Mouse (Mus musculus) stomach, postnatal 0 days (tissue): ENCODE measurements around the gene Arf5. TPM values are rescaled to one million over a fixed set of nuclear protein-coding genes. Genes with fewer than 3 reads are reported as not detected.

Experiments
- ATAC-seq: fragments of 200-750 bp; cut with Nextera tagmentation; 2 replicates; pipeline ENCODE4 v1.8.0; 2017; ENCODE audit not compliant: low FRiP score, low TSS enrichment
- DNase-seq: peaks from one replicate; pipeline ENCODE4 v3.0.0-alpha.2; 2016; ENCODE audit warnings: low spot score
- H3K27ac ChIP-seq: fragments of 300-500 bp; sonication (generic); replicated peaks from 2 replicates; pipeline ENCODE4 v1.5.1; 2014; ENCODE audit warnings: mild to moderate bottlenecking, control low read depth
- H3K27me3 ChIP-seq: fragments of 300-500 bp; sonication (generic); 2 replicates; pipeline ENCODE4 v1.6.1; 2014; ENCODE audit warnings: low read length; ENCODE audit not compliant: control insufficient read depth, insufficient read depth
- H3K36me3 ChIP-seq: fragments of 300-500 bp; sonication (generic); 2 replicates; pipeline ENCODE4 v1.6.1; 2014; ENCODE audit warnings: low read length, mixed read lengths; ENCODE audit not compliant: control insufficient read depth, insufficient read depth
- H3K4me1 ChIP-seq: fragments of 300-500 bp; sonication (generic); replicated peaks from 2 replicates; pipeline ENCODE4 v1.6.1; 2014; ENCODE audit warnings: antibody characterized with exemption; ENCODE audit not compliant: control insufficient read depth, insufficient read depth
- H3K4me2 ChIP-seq: fragments of 300-500 bp; sonication (generic); replicated peaks from 2 replicates; pipeline ENCODE4 v1.6.1; 2014; ENCODE audit warnings: low read depth, mild to moderate bottlenecking, control low read depth, moderate library complexity
- H3K4me3 ChIP-seq: fragments of 300-500 bp; sonication (generic); 2 replicates; pipeline ENCODE4 v1.5.1; 2014; ENCODE audit warnings: low read depth, low read length, control low read depth
- H3K9ac ChIP-seq: fragments of 300-500 bp; sonication (generic); 2 replicates; pipeline ENCODE4 v1.6.1; 2014; ENCODE audit warnings: mild to moderate bottlenecking, low read length, control low read depth, mixed read lengths
- H3K9me3 ChIP-seq: fragments of 300-500 bp; sonication (generic); 2 replicates; pipeline ENCODE4 v1.6.1; 2016; ENCODE audit warnings: low read length; ENCODE audit not compliant: control insufficient read depth
- CTCF ChIP-seq: IDR thresholded peaks from 2 replicates; pipeline ENCODE4 v1.5.1; 2016; ENCODE audit warnings: antibody characterized with exemption, low read depth, mild to moderate bottlenecking, moderate library complexity
- EP300 ChIP-seq: optimal IDR thresholded peaks from 2 replicates; pipeline ENCODE3; 2016; ENCODE audit warnings: antibody characterized with exemption
- WGBS: fragments of 180-500 bp; shearing (Covaris S2); extraction: QIAGEN DNeasy Blood & Tissue Kit; methylation state at CpG from one replicate; pipeline ENCODE4 v1.1.7; 2014; 5-methylcytosine and 5-hydroxymethylcytosine counted together
- polyA plus RNA-seq: library from polyadenylated mRNA; unstranded; fragments of >200 nt; fragmentation: Nextera tagmentation; extraction: Ambion mirVana; gene quantifications from 2 replicates; pipeline ENCODE4 v1.2.1, GENCODE M21; 2015

Gene Arf5
- polyA plus RNA-seq, result 296 and 303 TPM in 2 replicates

DNA sequence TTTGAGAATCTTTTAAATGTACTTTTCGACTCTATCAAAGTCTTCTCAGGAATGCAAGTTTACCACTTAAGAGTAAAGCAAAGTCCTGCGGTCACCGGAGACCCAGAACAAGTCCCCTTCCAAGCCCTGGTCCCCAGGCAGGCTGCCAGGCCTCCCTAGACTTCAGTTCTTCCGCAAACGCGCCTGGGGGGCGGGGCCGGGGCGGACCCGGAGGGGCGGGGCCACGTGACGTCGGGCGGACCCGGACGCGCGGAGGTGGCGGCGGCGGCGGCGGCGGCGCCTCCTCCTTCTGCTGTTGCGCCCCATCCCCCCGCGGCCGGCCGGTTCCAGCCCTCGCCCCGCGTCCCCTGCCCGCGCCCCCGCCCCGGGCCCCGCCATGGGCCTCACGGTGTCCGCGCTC lies at the start of gene Arf5:
Gene Arf5, plus strand, starts transcription at position 248 of the 400 bp plus-strand sequence.
- H3K27ac ChIP-seq, result peak within 1 kb of the TSS; percentile 92
- H3K36me3 ChIP-seq, result peaks cover under 1% of the 10 kb centered on the region; the same call in 1 of the 2 replicates
- peaks cover 11% of the 10 kb centered on the region; the same call in 1 of the 2 replicates for H3K4me1 ChIP-seq
- TF ChIP-seq CTCF (no peak), EP300 (no peak)
- peak within 1 kb of the TSS; percentile 96 for H3K4me3 ChIP-seq
- ATAC-seq (peak; percentile 64), DNase-seq (peak; percentile 97)
- no peaks in the 10 kb centered on the region for H3K27me3 ChIP-seq
- H3K9ac ChIP-seq, result peak within 1 kb of the TSS; percentile 99
- WGBS, result under 1% methylated on average over 33 of the region's 42 CpGs
- no peaks in the 10 kb centered on the region for H3K9me3 ChIP-seq
- H3K4me2 ChIP-seq, result peak within 1 kb of the TSS; percentile 76

DNA sequence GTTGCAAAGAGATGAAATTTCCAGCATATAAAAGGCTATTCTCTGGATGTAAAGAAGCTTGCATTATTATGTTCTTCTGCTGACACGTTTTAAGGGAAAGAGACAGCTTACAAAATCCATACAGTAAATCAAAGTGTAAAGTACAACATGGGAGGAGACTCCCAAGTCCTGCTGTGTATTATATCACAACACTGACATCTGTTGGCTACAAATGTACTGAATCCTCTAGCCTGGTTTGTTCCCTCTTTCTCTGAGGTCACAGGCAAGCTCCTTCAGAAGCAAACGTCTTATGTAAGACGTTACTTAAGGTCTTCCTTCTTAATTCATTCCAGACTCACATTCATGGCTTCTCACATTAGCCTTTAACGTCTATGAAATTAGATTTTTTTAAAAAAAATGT lies 41.4 kb upstream of the Arf5 start:
- WGBS, result 39% methylated on average over 4 of the region's 4 CpGs

DNA sequence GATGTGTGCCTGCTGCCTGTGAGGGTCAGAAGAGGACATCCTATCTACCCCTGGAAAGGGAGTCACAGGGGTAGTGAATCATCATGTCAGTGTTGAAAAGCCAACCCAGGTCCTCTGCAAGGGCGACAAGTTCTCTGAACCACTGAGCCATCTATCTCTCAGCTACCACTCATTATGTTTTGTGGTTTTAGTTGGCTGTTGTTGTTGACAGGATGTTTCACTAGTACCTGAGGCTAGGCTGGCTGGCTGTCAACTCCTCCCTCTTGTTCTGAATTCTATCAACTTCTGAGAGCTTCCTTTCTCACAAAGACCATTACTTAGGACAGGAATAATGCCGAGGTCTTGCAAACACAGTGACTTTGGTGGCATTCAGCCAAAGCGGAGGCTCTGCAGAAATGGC lies 38.2 kb upstream of the Arf5 start:
- no peaks in the 10 kb centered on the region for H3K36me3 ChIP-seq
- WGBS, result 74% methylated on average over 3 of the region's 3 CpGs
- H3K9me3 ChIP-seq, result no peaks in the 10 kb centered on the region
- no peaks in the 10 kb centered on the region for H3K27me3 ChIP-seq
- no peaks in the 10 kb centered on the region for H3K4me1 ChIP-seq
- H3K9ac ChIP-seq, result no peak overlapping the region
- DNase-seq (no peak), ATAC-seq (no peak)
- H3K4me3 ChIP-seq, result no peak overlapping the region
- no peak for TF ChIP-seq EP300
- TF ChIP-seq CTCF, result no peak
- H3K27ac ChIP-seq, result no peak overlapping the region
- no peak overlapping the region for H3K4me2 ChIP-seq

More for the DNA sequence above, 41.4 kb upstream of the Arf5 start:
- Histone ChIP-seq H3K27ac (no peak overlapping the region), H3K36me3 (no peaks in the 10 kb centered on the region), H3K4me3 (no peak overlapping the region), H3K9me3 (no peaks in the 10 kb centered on the region), H3K27me3 (no peaks in the 10 kb centered on the region), H3K9ac (no peak overlapping the region), H3K4me2 (no peak overlapping the region), H3K4me1 (no peaks in the 10 kb centered on the region)
- ATAC-seq (no peak), DNase-seq (no peak)
- TF ChIP-seq EP300 (no peak), CTCF (peak; percentile 39)

DNA sequence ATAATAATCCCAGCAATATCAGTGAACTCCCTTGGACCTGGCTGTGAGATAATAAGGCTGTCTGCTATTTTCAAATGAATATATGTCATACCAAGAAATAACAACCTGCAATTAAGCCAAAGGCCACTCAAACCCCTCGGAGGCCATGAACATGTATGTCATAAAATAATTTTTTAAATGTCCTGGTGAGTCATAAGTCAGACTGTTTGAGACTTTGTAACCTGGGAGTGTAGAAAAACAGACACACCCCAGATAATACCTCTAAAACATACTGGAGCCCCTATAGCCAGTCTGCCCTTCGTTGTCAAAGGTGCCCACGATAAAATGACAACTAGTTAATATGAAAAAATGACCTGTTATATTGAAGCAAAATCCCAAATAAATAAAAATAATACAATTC lies 34.3 kb upstream of the Arf5 start:
- TF ChIP-seq CTCF, result no peak
- 48% methylated on average over 3 of the region's 3 CpGs for WGBS
- no peaks in the 10 kb centered on the region for H3K4me1 ChIP-seq
- no peaks in the 10 kb centered on the region for H3K9me3 ChIP-seq
- no peaks in the 10 kb centered on the region for H3K36me3 ChIP-seq
- no peak for ATAC-seq
- no peak overlapping the region for H3K4me2 ChIP-seq
- H3K27me3 ChIP-seq, result no peaks in the 10 kb centered on the region
- H3K9ac ChIP-seq, result no peak overlapping the region
- H3K27ac ChIP-seq, result no peak overlapping the region
- DNase-seq, result no peak
- H3K4me3 ChIP-seq, result no peak overlapping the region

DNA sequence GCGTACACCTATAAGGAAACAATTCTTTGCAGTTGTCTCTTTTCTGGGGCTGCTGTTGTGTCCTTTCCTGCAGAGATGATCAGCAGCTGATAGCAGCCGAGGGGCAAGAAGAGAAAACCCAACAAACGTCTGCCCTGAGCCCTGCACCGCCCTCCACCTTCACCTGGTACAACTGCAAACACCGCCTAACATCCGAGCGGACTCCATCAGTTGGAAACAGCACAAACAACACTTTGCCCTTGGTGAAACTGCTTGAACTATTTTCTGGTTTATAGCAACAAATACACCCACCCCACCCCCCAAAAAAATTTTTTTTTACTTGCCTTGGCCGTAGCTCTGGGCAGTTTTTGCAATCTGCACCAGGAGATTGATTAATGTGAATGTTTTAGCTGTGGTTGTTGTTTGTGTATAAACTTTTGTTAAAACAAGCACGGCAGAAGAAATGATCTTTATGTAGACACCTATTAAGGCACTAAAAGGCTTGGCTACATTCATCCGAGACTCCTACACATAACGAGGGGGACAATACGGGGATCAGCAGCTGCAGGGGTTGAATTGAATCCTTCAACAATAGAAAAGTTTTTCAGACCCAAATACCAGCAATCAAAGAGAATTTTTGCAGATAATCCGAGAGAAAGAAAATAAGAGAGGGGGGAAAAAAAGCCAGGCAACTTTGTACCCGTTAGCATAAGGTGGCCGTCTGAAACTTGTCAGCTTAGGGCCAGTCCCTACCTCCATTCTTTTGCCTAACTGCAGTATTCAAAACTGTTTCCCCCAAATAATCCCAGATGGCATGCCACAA lies 27.1 kb upstream of the Arf5 start:
- H3K9me3 ChIP-seq, result no peaks in the 10 kb centered on the region
- H3K4me1 ChIP-seq, result no peaks in the 10 kb centered on the region
- no peak overlapping the region for H3K27ac ChIP-seq
- ATAC-seq (no peak), DNase-seq (no peak)
- no peak overlapping the region for H3K9ac ChIP-seq
- H3K4me2 ChIP-seq, result peak overlapping the region; percentile 82; the same call in 1 of the 2 replicates
- WGBS, result 41% methylated on average over 15 of the region's 15 CpGs
- TF ChIP-seq EP300, result no peak
- TF ChIP-seq CTCF, result no peak
- peak overlapping the region; percentile 41; the same call in 1 of the 2 replicates for H3K4me3 ChIP-seq
- no peaks in the 10 kb centered on the region for H3K36me3 ChIP-seq
- H3K27me3 ChIP-seq, result no peaks in the 10 kb centered on the region; the same call in 1 of the 2 replicates

DNA sequence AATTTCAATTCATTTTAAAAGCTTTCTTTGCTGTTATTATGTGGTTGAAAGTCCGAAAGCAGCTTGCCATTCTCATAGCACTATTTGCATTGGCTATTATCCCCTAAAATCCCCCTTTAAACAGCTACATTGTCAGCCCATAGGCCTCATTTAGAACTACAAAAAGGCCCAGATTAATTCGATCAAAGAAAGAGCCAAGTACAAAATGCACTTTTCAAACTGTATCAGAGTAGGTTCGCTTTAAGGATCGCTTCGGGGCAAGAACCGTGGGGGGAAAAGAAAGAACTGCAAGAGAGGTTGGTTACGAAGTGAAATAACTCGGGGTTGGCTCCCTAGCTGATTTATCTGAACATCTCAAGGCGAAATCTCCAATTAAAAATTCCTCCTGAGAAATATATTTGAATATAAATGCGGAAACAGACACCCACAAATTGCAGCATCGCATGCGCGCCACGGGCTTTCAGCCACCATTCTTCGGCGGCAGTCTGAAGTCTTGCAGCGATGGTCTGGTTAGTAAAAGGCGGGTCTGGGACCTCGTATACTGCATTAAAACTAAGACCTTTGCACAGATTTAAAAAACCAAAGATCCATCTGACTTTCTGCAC lies 26.4 kb upstream of the Arf5 start:
- ATAC-seq (no peak), DNase-seq (no peak)
- H3K9ac ChIP-seq, result no peak overlapping the region
- peak overlapping the region; percentile 82 for H3K4me2 ChIP-seq
- H3K9me3 ChIP-seq, result no peaks in the 10 kb centered on the region
- TF ChIP-seq CTCF (no peak), EP300 (no peak)
- H3K4me3 ChIP-seq, result peak overlapping the region; percentile 41
- no peak overlapping the region for H3K27ac ChIP-seq
- no peaks in the 10 kb centered on the region for H3K4me1 ChIP-seq
- H3K36me3 ChIP-seq, result no peaks in the 10 kb centered on the region
- H3K27me3 ChIP-seq, result no peaks in the 10 kb centered on the region; the same call in 1 of the 2 replicates
- 5% methylated on average over 19 of the region's 19 CpGs for WGBS
